Comparison of ENCODE assay signal across 15 mouse cellular contexts in the genomic region with DNA sequence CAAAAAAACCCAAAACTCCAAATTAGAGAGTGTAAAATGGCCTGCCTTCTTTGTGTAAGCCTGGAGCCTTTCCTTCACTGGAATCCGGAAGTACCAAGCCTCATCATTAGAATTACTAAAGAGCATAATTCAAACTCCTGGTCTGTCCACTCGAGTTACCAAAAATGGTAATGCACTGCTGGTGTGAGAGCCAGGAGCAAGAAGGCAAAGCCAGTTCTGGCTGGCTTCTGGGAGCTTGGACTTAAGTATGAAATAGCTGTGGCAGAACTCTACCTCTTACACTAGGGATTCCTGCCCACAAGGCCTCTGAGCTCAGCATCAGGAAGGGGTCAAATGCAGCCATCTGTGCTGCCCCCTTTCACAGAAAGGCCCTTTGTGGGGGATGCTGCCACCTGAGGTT.
DNase-seq lines count a peak whose midpoint lies in the region; ATAC-seq and TF ChIP-seq lines count a peak whose summit lies in the region.
"Had no signal": no experiment of that assay in that cellular context is flagged by ENCODE, and none has a peak within 500 bp of the region (broad histone marks: within the 10 kb centered on the region; RNA-seq: fewer than 3 reads in every experiment).

No protein-coding gene starts in this region.

- H3K9ac ChIP-seq in forebrain, postnatal 0 days: no peak overlapping the region
- H3K9ac ChIP-seq: midbrain, embryonic 15.5 days had no signal

- TF ChIP-seq POLR2A in embryonic fibroblast, embryonic 13.5 days (IDR thresholded peaks at IDR 0.05; ENCODE audit: low read depth, low read length): no peak

- H3K4me2 ChIP-seq in forebrain, postnatal 0 days (ENCODE audit: low read depth): no peak overlapping the region
- H3K4me2 ChIP-seq: midbrain, embryonic 15.5 days had no signal

- peaks cover 6% of the 10 kb centered on the region; the same call in 1 of the 2 replicates for H3K4me1 ChIP-seq in embryonic fibroblast, embryonic 13.5 days (ENCODE audit: control insufficient read depth, insufficient read depth, low read length)
- peaks cover 6% of the 10 kb centered on the region for H3K4me1 ChIP-seq in limb, embryonic 10.5 days
- H3K4me1 ChIP-seq in forebrain, postnatal 0 days (ENCODE audit: insufficient read depth): no peaks in the 10 kb centered on the region
- H3K4me1 ChIP-seq: midbrain, embryonic 15.5 days had no signal

- WGBS in limb, embryonic 10.5 days: 60% methylated on average over 2 of the region's 2 CpGs
- 41% methylated on average over 2 of the region's 2 CpGs for WGBS in forebrain, postnatal 0 days

- peak; percentile 37 for DNase-seq in kidney, adult 18-20 months
- no peak for DNase-seq in kidney, postnatal 4 days
- DNase-seq in Muller cell, postnatal 12 days (ENCODE audit: inconsistent ontology term): peak; percentile 39
- DNase-seq in limb, embryonic 10.5 days (ENCODE audit: low spot score): no peak
- no peak for DNase-seq in forebrain, postnatal 0 days
- no peak for DNase-seq in gastrocnemius, adult 8-10 months (ENCODE audit: low spot score in 2 of 2)
- DNase-seq in left cerebral cortex, adult 9 months (ENCODE audit: low spot score in 2 of 2): no peak
- DNase-seq: adrenal gland, postnatal 36 days; lung, postnatal 14 days; right cerebral cortex, postnatal 4 days; thymus, postnatal 36 days had no signal

- H3K4me3 ChIP-seq in embryonic fibroblast, embryonic 13.5 days (ENCODE audit: insufficient read depth, low read length): no peak overlapping the region
- H3K4me3 ChIP-seq in limb, embryonic 10.5 days: no peak overlapping the region
- no peak overlapping the region for H3K4me3 ChIP-seq in forebrain, postnatal 0 days (ENCODE audit: low read depth, low read length)
- H3K4me3 ChIP-seq: layer of hippocampus, adult 2 months; midbrain, embryonic 15.5 days had no signal

- H3K36me3 ChIP-seq in limb, embryonic 10.5 days: no peaks in the 10 kb centered on the region
- H3K36me3 ChIP-seq in forebrain, postnatal 0 days (ENCODE audit: insufficient read depth): no peaks in the 10 kb centered on the region
- H3K36me3 ChIP-seq: midbrain, embryonic 15.5 days had no signal

- H3K9me3 ChIP-seq in limb, embryonic 10.5 days (replicated peaks): no peaks in the 10 kb centered on the region
- H3K9me3 ChIP-seq in forebrain, postnatal 0 days (ENCODE audit: low read length): no peaks in the 10 kb centered on the region
- H3K9me3 ChIP-seq: midbrain, embryonic 15.5 days had no signal

- TF ChIP-seq CTCF in embryonic fibroblast, embryonic 13.5 days (IDR thresholded peaks at IDR 0.05; ENCODE audit: borderline replicate concordance, insufficient read depth, low read length): no peak
- TF ChIP-seq CTCF in forebrain, postnatal 0 days (IDR thresholded peaks at IDR 0.05; ENCODE audit: low read depth): no peak

- peak overlapping the region; percentile 60 for H3K27ac ChIP-seq in embryonic fibroblast, embryonic 13.5 days (ENCODE audit: insufficient read depth, low read length)
- H3K27ac ChIP-seq in limb, embryonic 10.5 days: peak overlapping the region; percentile 66; the same call in 1 of the 2 replicates
- H3K27ac ChIP-seq in forebrain, postnatal 0 days (ENCODE audit: low read depth, low read length): no peak overlapping the region
- H3K27ac ChIP-seq: layer of hippocampus, adult 2 months; midbrain, embryonic 15.5 days had no signal

- ATAC-seq in forebrain, postnatal 0 days: no peak
- ATAC-seq: CD4-positive, CD25-positive, alpha-beta regulatory T cell, adult 4 months; midbrain, embryonic 15.5 days had no signal

- no peaks in the 10 kb centered on the region for H3K27me3 ChIP-seq in limb, embryonic 10.5 days (ENCODE audit: low read depth, poor library complexity, severe bottlenecking)
- H3K27me3 ChIP-seq in forebrain, postnatal 0 days (ENCODE audit: insufficient read depth, low read length): no peaks in the 10 kb centered on the region
- H3K27me3 ChIP-seq: midbrain, embryonic 15.5 days had no signal

Comparison
In these comparisons a context has a peak if more than half of its experiments do, and no peak if none do; other contexts are left out.
1. DNase-seq: peak in kidney, adult 18-20 months (single experiment) and Muller cell, postnatal 12 days (single experiment); none in kidney, postnatal 4 days (0 of 2), limb, embryonic 10.5 days (single experiment), forebrain, postnatal 0 days (single experiment), gastrocnemius, adult 8-10 months (0 of 2) and left cerebral cortex, adult 9 months (0 of 2).